Mouse (Mus musculus) embryonic facial prominence, embryonic 13.5 days (tissue): ENCODE data around the gene Asf1b. TPM values are rescaled to one million over a fixed set of nuclear protein-coding genes. Genes with fewer than 3 reads are reported as not detected.
A peak's percentile ranks its signal among the peaks of the same experiment; 100 is the strongest.

Experiments
- ATAC-seq: fragments of 200-750 bp; cut with Nextera tagmentation; 2 replicates; pipeline ENCODE4 v1.8.0; 2017; ENCODE audit warnings: low read depth; ENCODE audit not compliant: insufficient number of reproducible peaks, insufficient read depth, low FRiP score, low TSS enrichment
- H3K27ac ChIP-seq: fragments of 300-500 bp; sonication (generic); 2 replicates; pipeline ENCODE4 v1.5.1; 2015; ENCODE audit warnings: moderate library complexity, mild to moderate bottlenecking, inconsistent platforms
- H3K27me3 ChIP-seq: fragments of 300-500 bp; sonication (generic); 2 replicates; pipeline ENCODE4 v1.6.1; 2015; ENCODE audit warnings: mild to moderate bottlenecking, inconsistent platforms
- H3K36me3 ChIP-seq: fragments of 300-500 bp; sonication (generic); 2 replicates; pipeline ENCODE4 v1.6.1; 2015; ENCODE audit warnings: mild to moderate bottlenecking, inconsistent platforms
- H3K4me1 ChIP-seq: fragments of 300-500 bp; sonication (generic); 2 replicates; pipeline ENCODE4 v1.6.1; 2015; ENCODE audit warnings: inconsistent platforms
- H3K4me2 ChIP-seq: fragments of 300-500 bp; sonication (generic); 2 replicates; pipeline ENCODE4 v1.6.1; 2015; ENCODE audit warnings: moderate library complexity, mild to moderate bottlenecking, inconsistent platforms
- H3K4me3 ChIP-seq: fragments of 300-500 bp; sonication (generic); 2 replicates; pipeline ENCODE4 v1.5.1; 2015; ENCODE audit warnings: mild to moderate bottlenecking, inconsistent platforms
- H3K9ac ChIP-seq: fragments of 300-500 bp; sonication (generic); 2 replicates; pipeline ENCODE4 v1.6.1; 2015; ENCODE audit warnings: mild to moderate bottlenecking, inconsistent platforms
- H3K9me3 ChIP-seq: fragments of 300-500 bp; sonication (generic); 2 replicates; pipeline ENCODE4 v1.6.1; 2016; ENCODE audit warnings: inconsistent platforms
- WGBS: fragments of 180-500 bp; shearing (Covaris S2); methylation state at CpG from one replicate; pipeline ENCODE4 v1.1.7; 2015; ENCODE audit warnings: mixed read lengths; 5-methylcytosine and 5-hydroxymethylcytosine counted together
- microRNA counts: library from miRNA; unstranded; fragments of <30 nt; microRNA quantifications from one replicate; lab custom pipeline; 2016
- microRNA-seq: library from miRNA; unstranded; fragments of <30 nt; microRNA quantifications from one replicate; pipeline ENCODE4, GENCODE M21; 2016
- polyA plus RNA-seq: library from polyadenylated mRNA; unstranded; fragments of >200 nt; fragmentation: Nextera tagmentation; extraction: Ambion mirVana; gene quantifications from 2 replicates; pipeline ENCODE4 v1.2.1, GENCODE M21; 2015

Asf1b gene
- polyA plus RNA-seq, 1 experiment from 2014 or later: 61.3 TPM

- Histone ChIP-seq H3K27me3 (peaks cover 52% of the 10 kb centered on the region), H3K9ac (no peak overlapping the region), H3K4me2 (no peak overlapping the region), H3K4me3 (no peak overlapping the region), H3K27ac (no peak overlapping the region), H3K36me3 (no peaks in the 10 kb centered on the region), H3K4me1 (peaks cover 32% of the 10 kb centered on the region), H3K9me3 (no peaks in the 10 kb centered on the region)
- ATAC-seq: no peak
- WGBS: 1% methylated on average over 11 of the region's 11 CpGs
These were observed 54.6 kb downstream of the Asf1b start for GRCm38 (mm10) chr8:84009876-84010275.

- Histone ChIP-seq H3K9ac (peak overlapping the region; percentile 69), H3K4me1 (peaks cover 28% of the 10 kb centered on the region), H3K36me3 (no peaks in the 10 kb centered on the region), H3K9me3 (no peaks in the 10 kb centered on the region), H3K27ac (no peak overlapping the region), H3K4me2 (peak overlapping the region; percentile 97), H3K27me3 (peaks cover 53% of the 10 kb centered on the region), H3K4me3 (peak overlapping the region; percentile 56)
- ATAC-seq: no peak
- WGBS: 2% methylated on average over 83 of the region's 83 CpGs
These were observed 55.6 kb downstream of the Asf1b start for GRCm38 (mm10) chr8:84010625-84011611.

- peak within 1 kb of the TSS; percentile 97 for H3K4me2 ChIP-seq
- H3K4me3 ChIP-seq: peak within 1 kb of the TSS; percentile 56
- peaks cover 28% of the 10 kb centered on the region for H3K4me1 ChIP-seq
- H3K27ac ChIP-seq: no peak within 1 kb of the TSS
- peaks cover 53% of the 10 kb centered on the region for H3K27me3 ChIP-seq
- H3K36me3 ChIP-seq: no peaks in the 10 kb centered on the region
- no peaks in the 10 kb centered on the region for H3K9me3 ChIP-seq
- 1% methylated on average over 45 of the region's 45 CpGs for WGBS
- ATAC-seq: no peak
- H3K9ac ChIP-seq: peak within 1 kb of the TSS; percentile 69
These were observed 56.6 kb downstream of the Asf1b start, which contains the start of gene 2210011C24Rik for GRCm38 (mm10) chr8:84011705-84012498. Gene 2210011C24Rik, minus strand, starts transcription at chr8:84012171.

- peaks cover 28% of the 10 kb centered on the region for H3K4me1 ChIP-seq
- H3K36me3 ChIP-seq: no peaks in the 10 kb centered on the region
- peak overlapping the region; percentile 69; the same call in 1 of the 2 replicates for H3K9ac ChIP-seq
- no peaks in the 10 kb centered on the region for H3K9me3 ChIP-seq
- ATAC-seq: no peak
- peaks cover 53% of the 10 kb centered on the region for H3K27me3 ChIP-seq
- no peak overlapping the region for H3K27ac ChIP-seq
- peak overlapping the region; percentile 97 for H3K4me2 ChIP-seq
- H3K4me3 ChIP-seq: peak overlapping the region; percentile 56
- WGBS: 5% methylated on average over 35 of the region's 35 CpGs
These were observed 57.3 kb downstream of the Asf1b start for GRCm38 (mm10) chr8:84012499-84013165.

GRCm38 (mm10) chr8:84015833-84016232, 60.5 kb downstream of the Asf1b start:
- H3K27me3 ChIP-seq: peaks cover 46% of the 10 kb centered on the region
- peaks cover 18% of the 10 kb centered on the region for H3K4me1 ChIP-seq
- ATAC-seq: no peak
- H3K36me3 ChIP-seq: no peaks in the 10 kb centered on the region
- no peak overlapping the region for H3K27ac ChIP-seq
- no peaks in the 10 kb centered on the region for H3K9me3 ChIP-seq
- 91% methylated on average over 5 of the region's 5 CpGs for WGBS
- no peak overlapping the region for H3K4me2 ChIP-seq
- no peak overlapping the region for H3K4me3 ChIP-seq
- no peak overlapping the region for H3K9ac ChIP-seq

GRCm38 (mm10) chr8:84019738-84020137, 64.4 kb downstream of the Asf1b start:
- no peak overlapping the region for H3K9ac ChIP-seq
- no peak overlapping the region for H3K27ac ChIP-seq
- no peaks in the 10 kb centered on the region for H3K9me3 ChIP-seq
- H3K36me3 ChIP-seq: no peaks in the 10 kb centered on the region
- no peak overlapping the region for H3K4me2 ChIP-seq
- peaks cover 13% of the 10 kb centered on the region for H3K4me1 ChIP-seq
- WGBS: 78% methylated on average over 9 of the region's 9 CpGs
- no peak for ATAC-seq
- H3K27me3 ChIP-seq: peaks cover 37% of the 10 kb centered on the region
- no peak overlapping the region for H3K4me3 ChIP-seq

MicroRNA genes within 50 kb of the gene (microRNA counts, 519-probe panel; counts per million panel counts)
- microRNA mmu-miR-1199 (lab: Ali Mortazavi, UCI): 236 counts per million, percentile 44 among the panel's probes with 10 or more counts

Small RNA genes within 50 kb of the gene (microRNA-seq; reads per million reads assigned to microRNA genes)
- not detected for gene Gm44330
- gene Gm44450: not detected
- gene Mir1199: not detected
- 3.7 reads per million, percentile 15 among the genes with 10 or more reads in this experiment for gene Mir8111

Other genes starting within 250 kb of the Asf1b start
- gene Ddx39, start 240.3 kb upstream of the Asf1b start, polyA plus RNA-seq: 131 and 148 TPM in 2 replicates
- gene Adgre5, start 214.2 kb upstream of the Asf1b start, polyA plus RNA-seq: 27.1 and 27.7 TPM in 2 replicates
- gene Adgrl1, start 55.4 kb upstream of the Asf1b start, polyA plus RNA-seq: 30.5 and 31.6 TPM in 2 replicates
- gene Gm10644, start 302 bp upstream of the Asf1b start, polyA plus RNA-seq: 0.55 and 0.63 TPM in 2 replicates
- 148 and 159 TPM in 2 replicates for gene Prkaca, start 17.5 kb downstream of the Asf1b start, polyA plus RNA-seq
- gene Samd1, start 42.2 kb downstream of the Asf1b start, polyA plus RNA-seq: 14.5 and 15.8 TPM in 2 replicates
- gene 1700067K01Rik, start 46.0 kb downstream of the Asf1b start, polyA plus RNA-seq: 0.73 and 1.6 TPM in 2 replicates
- 0.59 TPM in 1 of 2 replicates, not detected in the other for gene 2210011C24Rik, start 56.7 kb downstream of the Asf1b start, polyA plus RNA-seq
- 6.9 and 8.5 TPM in 2 replicates for gene Palm3, start 66.0 kb downstream of the Asf1b start, polyA plus RNA-seq
- gene Il27ra, start 87.1 kb downstream of the Asf1b start, polyA plus RNA-seq: 0.66 and 1.0 TPM in 2 replicates
- not detected in 2 replicates for gene Rln3, start 89.5 kb downstream of the Asf1b start, polyA plus RNA-seq
- gene Gm10643, start 109.6 kb downstream of the Asf1b start, polyA plus RNA-seq: 1.6 and 2.0 TPM in 2 replicates
- gene Rfx1, start 111.3 kb downstream of the Asf1b start, polyA plus RNA-seq: 8.7 and 10.1 TPM in 2 replicates
- gene Dcaf15, start 149.3 kb downstream of the Asf1b start, polyA plus RNA-seq: 10.8 and 12.2 TPM in 2 replicates
- 1.6 and 2.0 TPM in 2 replicates for gene Podnl1, start 170.5 kb downstream of the Asf1b start, polyA plus RNA-seq
- gene Cc2d1a, start 192.4 kb downstream of the Asf1b start, polyA plus RNA-seq: 28.2 and 30.7 TPM in 2 replicates
- gene 4930432K21Rik, start 192.5 kb downstream of the Asf1b start, polyA plus RNA-seq: 1.4 and 1.8 TPM in 2 replicates
- gene Nanos3, start 229.7 kb downstream of the Asf1b start, polyA plus RNA-seq: 2.9 and 5.2 TPM in 2 replicates